Mouse (Mus musculus) hindbrain, embryonic 13.5 days (tissue): ENCODE measurements around the gene Tpst1. TPM values are rescaled to one million over a fixed set of nuclear protein-coding genes. Genes with fewer than 3 reads are reported as not detected.
A peak's percentile ranks its signal among the peaks of the same experiment; 100 is the strongest.

Experiments used
- ATAC-seq: fragments of 200-750 bp; cut with Nextera tagmentation; 2 replicates; pipeline ENCODE4 v1.8.0; 2017; ENCODE audit warnings: moderate TSS enrichment; ENCODE audit not compliant: low FRiP score
- H3K27ac ChIP-seq: fragments of 300-500 bp; sonication (generic); 2 replicates; pipeline ENCODE4 v1.5.1; 2015; ENCODE audit warnings: inconsistent platforms, mild to moderate bottlenecking, moderate library complexity
- H3K27me3 ChIP-seq: fragments of 300-500 bp; sonication (generic); 2 replicates; pipeline ENCODE4 v1.6.1; 2015; ENCODE audit warnings: mild to moderate bottlenecking, inconsistent platforms
- H3K36me3 ChIP-seq: fragments of 300-500 bp; sonication (generic); 2 replicates; pipeline ENCODE4 v1.6.1; 2015; ENCODE audit warnings: mild to moderate bottlenecking, inconsistent platforms
- H3K4me1 ChIP-seq: fragments of 300-500 bp; sonication (generic); replicated peaks from 2 replicates; pipeline ENCODE4 v1.6.1; 2015; ENCODE audit warnings: inconsistent platforms
- H3K4me2 ChIP-seq: fragments of 300-500 bp; sonication (generic); 2 replicates; pipeline ENCODE4 v1.6.1; 2015; ENCODE audit warnings: inconsistent platforms, mild to moderate bottlenecking, moderate library complexity
- H3K4me3 ChIP-seq: fragments of 300-500 bp; sonication (generic); 2 replicates; pipeline ENCODE4 v1.5.1; 2015; ENCODE audit warnings: mild to moderate bottlenecking, inconsistent platforms
- H3K9ac ChIP-seq: fragments of 300-500 bp; sonication (generic); 2 replicates; pipeline ENCODE4 v1.6.1; 2015; ENCODE audit warnings: mild to moderate bottlenecking, inconsistent platforms
- H3K9me3 ChIP-seq: fragments of 300-500 bp; sonication (generic); 2 replicates; pipeline ENCODE4 v1.6.1; 2016; ENCODE audit warnings: inconsistent platforms
- WGBS: fragments of 180-500 bp; shearing (Covaris S2); methylation state at CpG from one replicate; pipeline ENCODE4 v1.1.7; 2015; 5-methylcytosine and 5-hydroxymethylcytosine counted together
- polyA plus RNA-seq: library from polyadenylated mRNA; unstranded; fragments of >200 nt; fragmentation: Nextera tagmentation; extraction: Ambion mirVana; gene quantifications from 2 replicates; pipeline ENCODE4 v1.2.1, GENCODE M21; 2015

Gene Tpst1
- polyA plus RNA-seq, 1 experiment from 2014 or later = 52.5 TPM

- Histone ChIP-seq H3K9ac (no peak overlapping the region), H3K4me2 (no peak overlapping the region), H3K27me3 (no peaks in the 10 kb centered on the region), H3K36me3 (peaks cover 31% of the 10 kb centered on the region), H3K27ac (no peak overlapping the region), H3K4me3 (no peak overlapping the region), H3K9me3 (no peaks in the 10 kb centered on the region), H3K4me1 (no peaks in the 10 kb centered on the region)
- ATAC-seq = no peak
- 83% methylated on average over 12 of the region's 12 CpGs for WGBS
These were observed 37.7 kb downstream of the Tpst1 start for GRCm38 (mm10) chr5:130110632-130111464.

- no peak for ATAC-seq
- no peak overlapping the region for H3K27ac ChIP-seq
These were observed 39.5 kb downstream of the Tpst1 start for GRCm38 (mm10) chr5:130112653-130113052.

GRCm38 (mm10) chr5:130116116-130116515 is 43.0 kb downstream of the Tpst1 start:
- no peak overlapping the region for H3K4me2 ChIP-seq
- H3K27ac ChIP-seq = no peak overlapping the region
- no peak overlapping the region for H3K9ac ChIP-seq
- H3K4me1 ChIP-seq = peaks cover 4% of the 10 kb centered on the region; the same call in 1 of the 2 replicates
- no peaks in the 10 kb centered on the region for H3K9me3 ChIP-seq
- no peak for ATAC-seq
- WGBS = 91% methylated on average over 12 of the region's 12 CpGs
- no peak overlapping the region for H3K4me3 ChIP-seq
- no peaks in the 10 kb centered on the region for H3K27me3 ChIP-seq
- peaks cover 20% of the 10 kb centered on the region for H3K36me3 ChIP-seq

More at GRCm38 (mm10) chr5:130112653-130113052, 39.5 kb downstream of the Tpst1 start:
- Histone ChIP-seq H3K36me3 (peaks cover 42% of the 10 kb centered on the region), H3K4me3 (no peak overlapping the region), H3K27me3 (no peaks in the 10 kb centered on the region), H3K9me3 (no peaks in the 10 kb centered on the region), H3K4me1 (no peaks in the 10 kb centered on the region), H3K9ac (no peak overlapping the region), H3K4me2 (no peak overlapping the region)

- Histone ChIP-seq H3K9ac (no peak overlapping the region), H3K36me3 (peaks cover 20% of the 10 kb centered on the region), H3K27ac (no peak overlapping the region), H3K27me3 (no peaks in the 10 kb centered on the region), H3K4me2 (no peak overlapping the region), H3K9me3 (no peaks in the 10 kb centered on the region), H3K4me1 (peaks cover 4% of the 10 kb centered on the region; the same call in 1 of the 2 replicates), H3K4me3 (no peak overlapping the region)
- ATAC-seq = no peak
- WGBS = 89% methylated on average over 7 of the region's 7 CpGs
These were observed 43.7 kb downstream of the Tpst1 start for GRCm38 (mm10) chr5:130116857-130117256.

GRCm38 (mm10) chr5:130117932-130118331 is 44.8 kb downstream of the Tpst1 start:
- Histone ChIP-seq H3K9ac (no peak overlapping the region), H3K27me3 (no peaks in the 10 kb centered on the region), H3K27ac (peak overlapping the region; percentile 6; the same call in 1 of the 2 replicates), H3K36me3 (peaks cover 20% of the 10 kb centered on the region), H3K4me3 (no peak overlapping the region), H3K4me2 (no peak overlapping the region), H3K4me1 (peaks cover 4% of the 10 kb centered on the region; the same call in 1 of the 2 replicates), H3K9me3 (no peaks in the 10 kb centered on the region)
- ATAC-seq = no peak
- 79% methylated on average over 6 of the region's 6 CpGs for WGBS

- Histone ChIP-seq H3K9ac (no peak overlapping the region), H3K36me3 (peaks cover 20% of the 10 kb centered on the region), H3K27me3 (no peaks in the 10 kb centered on the region), H3K4me2 (no peak overlapping the region), H3K27ac (0 out of 2 replicates have a peak overlapping the region, but pooled peaks have one; percentile 20), H3K4me1 (peaks cover 4% of the 10 kb centered on the region; the same call in 1 of the 2 replicates), H3K4me3 (no peak overlapping the region), H3K9me3 (no peaks in the 10 kb centered on the region)
- no peak for ATAC-seq
- WGBS = 92% methylated on average over 3 of the region's 3 CpGs
These were observed 46.1 kb downstream of the Tpst1 start for GRCm38 (mm10) chr5:130119236-130119635.

- Histone ChIP-seq H3K9me3 (no peaks in the 10 kb centered on the region), H3K27me3 (no peaks in the 10 kb centered on the region), H3K4me3 (no peak overlapping the region), H3K4me1 (peaks cover 4% of the 10 kb centered on the region; the same call in 1 of the 2 replicates), H3K36me3 (peaks cover 11% of the 10 kb centered on the region), H3K4me2 (no peak overlapping the region), H3K9ac (no peak overlapping the region), H3K27ac (no peak overlapping the region)
- WGBS = 85% methylated on average over 12 of the region's 12 CpGs
- ATAC-seq = no peak
These were observed 47.1 kb downstream of the Tpst1 start for GRCm38 (mm10) chr5:130120070-130120736.

GRCm38 (mm10) chr5:130120904-130121303 is 47.8 kb downstream of the Tpst1 start:
- WGBS = 56% methylated on average over 6 of the region's 6 CpGs
- ATAC-seq = no peak
- no peak overlapping the region for H3K9ac ChIP-seq
- no peak overlapping the region for H3K27ac ChIP-seq
- H3K4me3 ChIP-seq = no peak overlapping the region
- peaks cover 10% of the 10 kb centered on the region for H3K36me3 ChIP-seq
- no peaks in the 10 kb centered on the region for H3K9me3 ChIP-seq
- peaks cover 4% of the 10 kb centered on the region; the same call in 1 of the 2 replicates for H3K4me1 ChIP-seq
- no peaks in the 10 kb centered on the region for H3K27me3 ChIP-seq
- H3K4me2 ChIP-seq = no peak overlapping the region

GRCm38 (mm10) chr5:130122355-130122754 is 49.2 kb downstream of the Tpst1 start:
- peaks cover 4% of the 10 kb centered on the region; the same call in 1 of the 2 replicates for H3K4me1 ChIP-seq
- no peak overlapping the region for H3K4me3 ChIP-seq
- H3K9ac ChIP-seq = no peak overlapping the region
- H3K9me3 ChIP-seq = no peaks in the 10 kb centered on the region
- H3K4me2 ChIP-seq = no peak overlapping the region
- no peak overlapping the region for H3K27ac ChIP-seq
- H3K36me3 ChIP-seq = no peaks in the 10 kb centered on the region
- no peak for ATAC-seq
- 93% methylated on average over 2 of the region's 2 CpGs for WGBS
- no peaks in the 10 kb centered on the region for H3K27me3 ChIP-seq

GRCm38 (mm10) chr5:130124271-130124670 is 51.1 kb downstream of the Tpst1 start:
- ATAC-seq = no peak
- no peaks in the 10 kb centered on the region for H3K36me3 ChIP-seq
- no peaks in the 10 kb centered on the region for H3K27me3 ChIP-seq
- no peak overlapping the region for H3K9ac ChIP-seq
- H3K4me1 ChIP-seq = peaks cover 8% of the 10 kb centered on the region; the same call in 1 of the 2 replicates
- no peak overlapping the region for H3K4me2 ChIP-seq
- H3K27ac ChIP-seq = peak overlapping the region; percentile 36
- WGBS = 58% methylated on average over 5 of the region's 5 CpGs
- H3K4me3 ChIP-seq = no peak overlapping the region
- no peaks in the 10 kb centered on the region for H3K9me3 ChIP-seq

GRCm38 (mm10) chr5:130128686-130129523 is 55.8 kb downstream of the Tpst1 start:
- Histone ChIP-seq H3K4me1 (0 out of 2 replicates have a peak, but pooled peaks cover 4% of the 10 kb centered on the region), H3K4me3 (no peak overlapping the region), H3K9me3 (no peaks in the 10 kb centered on the region), H3K9ac (no peak overlapping the region), H3K36me3 (0 out of 2 replicates have a peak, but pooled peaks cover 10% of the 10 kb centered on the region), H3K27me3 (no peaks in the 10 kb centered on the region), H3K4me2 (no peak overlapping the region), H3K27ac (no peak overlapping the region)
- ATAC-seq = no peak
- WGBS = 71% methylated on average over 11 of the region's 11 CpGs

GRCm38 (mm10) chr5:130129524-130129793 is 56.3 kb downstream of the Tpst1 start:
- Histone ChIP-seq H3K4me3 (no peak overlapping the region), H3K9me3 (no peaks in the 10 kb centered on the region), H3K9ac (no peak overlapping the region), H3K36me3 (0 out of 2 replicates have a peak, but pooled peaks cover 10% of the 10 kb centered on the region), H3K4me1 (0 out of 2 replicates have a peak, but pooled peaks cover 4% of the 10 kb centered on the region), H3K27me3 (no peaks in the 10 kb centered on the region), H3K4me2 (no peak overlapping the region), H3K27ac (no peak overlapping the region)
- WGBS = 84% methylated on average over 5 of the region's 5 CpGs
- ATAC-seq = no peak
